Mouse (Mus musculus) v-Abl transformed pro-B cells (cell line): Measurements from ENCODE around the gene Slc44a1.

Experiments used
- in situ Hi-C, 2 experiments: fragments of 400-800 bp; cut with MboI; formaldehyde crosslinking; loops; one replicate each; pipeline ENCODE4 v1.15.1; 2025; ENCODE audit not compliant: unreplicated experiment in 2 of 2

Slc44a1 gene

GRCm38 (mm10) chr4:53638549-53639123 is 198.4 kb downstream of the Slc44a1 start:
- in situ Hi-C loops, result no loop called here

DNA sequence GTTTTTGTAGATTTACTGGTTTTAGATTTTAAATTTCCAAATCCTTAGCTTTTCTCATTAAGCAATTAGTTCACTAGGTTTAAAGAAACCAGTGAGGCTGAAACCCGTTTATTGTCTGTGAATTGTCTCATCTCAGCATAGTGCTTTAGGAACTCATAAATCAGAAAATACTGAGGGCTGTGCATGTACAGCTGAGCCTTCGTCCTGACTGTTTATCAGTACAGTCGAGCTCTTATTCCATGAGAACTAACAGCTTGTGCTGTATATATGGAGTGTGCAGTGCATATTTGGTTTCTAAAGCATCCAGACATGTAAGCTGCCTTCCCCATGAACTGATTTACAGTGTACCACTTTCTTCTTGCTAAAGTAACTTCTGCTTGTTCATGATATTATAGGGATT is 217.8 kb downstream of the Slc44a1 start:
- in situ Hi-C loops, result no loop called here

DNA sequence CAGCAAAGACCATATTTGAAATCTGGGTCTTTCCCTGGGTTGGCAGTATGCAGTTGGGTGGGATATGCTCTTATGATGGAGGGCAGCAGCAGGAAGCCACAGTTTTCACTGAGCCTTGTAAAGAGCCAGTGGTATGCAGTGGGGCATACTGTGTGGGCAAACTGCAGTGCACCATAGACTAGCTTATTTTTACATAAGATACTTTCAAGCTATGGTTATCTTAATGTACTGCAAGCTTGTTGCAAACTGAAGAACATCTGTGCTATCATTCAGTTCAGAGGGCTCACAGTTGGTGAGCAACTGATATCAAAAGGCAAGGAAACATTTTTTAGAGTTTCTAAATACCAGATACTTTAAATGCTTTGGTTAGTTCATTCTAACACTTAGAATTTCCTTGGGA is 220.5 kb downstream of the Slc44a1 start:
- in situ Hi-C loops, result no loop called here
